Mouse (Mus musculus) hindbrain, postnatal 0 days (tissue): ENCODE measurements at regions not wholly inside any gene's neighbourhood (a gene's known extent, or its start where the extent isn't known, plus 50 kb on each side); places are given as distances from the start of the nearest gene placed in this dataset.
A peak's percentile ranks its signal among the peaks of the same experiment; 100 is the strongest.

Source experiments
- ATAC-seq: fragments of 200-750 bp; cut with Nextera tagmentation; 2 replicates; pipeline ENCODE4 v1.8.0; 2017; ENCODE audit warnings: mild to moderate bottlenecking, moderate TSS enrichment, moderate library complexity
- DNase-seq: peaks from one replicate; pipeline ENCODE4 v3.0.0-alpha.2; 2015; ENCODE audit warnings: low spot score
- H3K27ac ChIP-seq: fragments of 300-500 bp; sonication (generic); 2 replicates; pipeline ENCODE4 v1.5.1; 2014; ENCODE audit warnings: mild to moderate bottlenecking
- H3K27me3 ChIP-seq: fragments of 300-500 bp; sonication (generic); 2 replicates; pipeline ENCODE4 v1.6.1; 2014; ENCODE audit warnings: low read length, mixed read lengths; ENCODE audit not compliant: insufficient read depth
- H3K36me3 ChIP-seq: fragments of 300-500 bp; sonication (generic); 2 replicates; pipeline ENCODE4 v1.6.1; 2014; ENCODE audit warnings: low read length, mixed read lengths; ENCODE audit not compliant: insufficient read depth
- H3K4me1 ChIP-seq: fragments of 300-500 bp; sonication (generic); 2 replicates; pipeline ENCODE4 v1.6.1; 2014; ENCODE audit warnings: antibody characterized with exemption, low read length, mixed read lengths; ENCODE audit not compliant: insufficient read depth
- H3K4me2 ChIP-seq: fragments of 300-500 bp; sonication (generic); 2 replicates; pipeline ENCODE4 v1.6.1; 2014; ENCODE audit warnings: low read depth, mild to moderate bottlenecking, low read length, moderate library complexity, mixed read lengths
- H3K4me3 ChIP-seq: fragments of 300-500 bp; sonication (generic); 2 replicates; pipeline ENCODE4 v1.5.1; 2014; ENCODE audit warnings: low read length
- H3K9ac ChIP-seq: fragments of 300-500 bp; sonication (generic); replicated peaks from 2 replicates; pipeline ENCODE4 v1.6.1; 2014; ENCODE audit warnings: mild to moderate bottlenecking, low read length, moderate library complexity, mixed read lengths
- H3K9me3 ChIP-seq: fragments of 300-500 bp; sonication (generic); 2 replicates; pipeline ENCODE4 v1.6.1; 2016; ENCODE audit warnings: low read length, mixed read lengths
- CTCF ChIP-seq: IDR thresholded peaks from 2 replicates; pipeline ENCODE4 v1.5.1; 2016; ENCODE audit warnings: antibody characterized with exemption, control low read depth, low read depth
- WGBS: fragments of 180-500 bp; shearing (Covaris S2); extraction: QIAGEN DNeasy Blood & Tissue Kit; methylation state at CpG from one replicate; pipeline ENCODE4 v1.1.7; 2014; 5-methylcytosine and 5-hydroxymethylcytosine counted together

- no peak for ATAC-seq
- Histone ChIP-seq H3K4me2 (no peak overlapping the region), H3K36me3 (no peaks in the 10 kb centered on the region), H3K4me3 (no peak overlapping the region), H3K9ac (no peak overlapping the region), H3K4me1 (no peaks in the 10 kb centered on the region), H3K9me3 (no peaks in the 10 kb centered on the region), H3K27ac (no peak overlapping the region), H3K27me3 (no peaks in the 10 kb centered on the region)
- TF ChIP-seq CTCF = no peak
- 51% methylated on average over 4 of the region's 4 CpGs for WGBS
- peak; percentile 25 for DNase-seq
Measured at GRCm38 (mm10) chr6:51256631-51257030, 175.8 kb upstream of the Nfe2l3 start.

GRCm38 (mm10) chr6:51257524-51257923 lies 174.9 kb upstream of the Nfe2l3 start:
- TF ChIP-seq CTCF = no peak
- 85% methylated on average over 6 of the region's 6 CpGs for WGBS
- no peak for ATAC-seq

GRCm38 (mm10) chr6:51258304-51258703 lies 174.2 kb upstream of the Nfe2l3 start:
- H3K9ac ChIP-seq = no peak overlapping the region
- H3K27ac ChIP-seq = no peak overlapping the region
- no peak overlapping the region for H3K4me3 ChIP-seq
- no peak overlapping the region for H3K4me2 ChIP-seq
- TF ChIP-seq CTCF = no peak
- H3K4me1 ChIP-seq = no peaks in the 10 kb centered on the region
- no peaks in the 10 kb centered on the region for H3K36me3 ChIP-seq
- H3K9me3 ChIP-seq = no peaks in the 10 kb centered on the region
- ATAC-seq (no peak), DNase-seq (no peak)
- no peaks in the 10 kb centered on the region for H3K27me3 ChIP-seq
- 87% methylated on average over 2 of the region's 2 CpGs for WGBS

More at GRCm38 (mm10) chr6:51257524-51257923, 174.9 kb upstream of the Nfe2l3 start:
- Histone ChIP-seq H3K27ac (no peak overlapping the region), H3K4me2 (no peak overlapping the region), H3K4me3 (no peak overlapping the region), H3K9me3 (no peaks in the 10 kb centered on the region), H3K9ac (no peak overlapping the region), H3K27me3 (no peaks in the 10 kb centered on the region), H3K36me3 (no peaks in the 10 kb centered on the region), H3K4me1 (no peaks in the 10 kb centered on the region)
- DNase-seq = no peak

GRCm38 (mm10) chr6:51263595-51263994 lies 168.9 kb upstream of the Nfe2l3 start:
- no peaks in the 10 kb centered on the region for H3K9me3 ChIP-seq
- H3K9ac ChIP-seq = no peak overlapping the region
- no peaks in the 10 kb centered on the region for H3K36me3 ChIP-seq
- 85% methylated on average over 4 of the region's 4 CpGs for WGBS
- no peak for TF ChIP-seq CTCF
- DNase-seq = no peak
- no peak overlapping the region for H3K4me3 ChIP-seq
- H3K27me3 ChIP-seq = no peaks in the 10 kb centered on the region
- H3K27ac ChIP-seq = no peak overlapping the region
- H3K4me2 ChIP-seq = no peak overlapping the region
- ATAC-seq = no peak
- H3K4me1 ChIP-seq = no peaks in the 10 kb centered on the region

GRCm38 (mm10) chr6:51265329-51265728 lies 167.1 kb upstream of the Nfe2l3 start:
- no peak for TF ChIP-seq CTCF
- Histone ChIP-seq H3K27me3 (no peaks in the 10 kb centered on the region), H3K4me1 (peaks cover 6% of the 10 kb centered on the region; the same call in 1 of the 2 replicates), H3K27ac (no peak overlapping the region), H3K9ac (no peak overlapping the region), H3K4me3 (no peak overlapping the region), H3K36me3 (no peaks in the 10 kb centered on the region), H3K9me3 (no peaks in the 10 kb centered on the region), H3K4me2 (no peak overlapping the region)
- no peak for ATAC-seq
- DNase-seq = no peak
- WGBS = 89% methylated on average over 3 of the region's 3 CpGs

- TF ChIP-seq CTCF = no peak
- H3K4me1 ChIP-seq = peaks cover 7% of the 10 kb centered on the region; the same call in 1 of the 2 replicates
- no peak overlapping the region for H3K27ac ChIP-seq
- H3K9me3 ChIP-seq = no peaks in the 10 kb centered on the region
- no peak overlapping the region for H3K9ac ChIP-seq
- no peak overlapping the region for H3K4me3 ChIP-seq
- H3K36me3 ChIP-seq = no peaks in the 10 kb centered on the region
- no peak overlapping the region for H3K4me2 ChIP-seq
- WGBS = 79% methylated on average over 6 of the region's 6 CpGs
- DNase-seq = no peak
- H3K27me3 ChIP-seq = no peaks in the 10 kb centered on the region
- no peak for ATAC-seq
Measured at GRCm38 (mm10) chr6:51266721-51267120, 165.7 kb upstream of the Nfe2l3 start.

- Histone ChIP-seq H3K9me3 (no peaks in the 10 kb centered on the region), H3K9ac (no peak overlapping the region), H3K4me3 (no peak overlapping the region), H3K27me3 (no peaks in the 10 kb centered on the region), H3K4me2 (no peak overlapping the region), H3K36me3 (no peaks in the 10 kb centered on the region), H3K4me1 (peaks cover 7% of the 10 kb centered on the region; the same call in 1 of the 2 replicates), H3K27ac (no peak overlapping the region)
- DNase-seq = no peak
- no peak for TF ChIP-seq CTCF
- no peak for ATAC-seq
- 90% methylated on average over 5 of the region's 5 CpGs for WGBS
Measured at GRCm38 (mm10) chr6:51267888-51268287, 164.6 kb upstream of the Nfe2l3 start.
